Mouse (Mus musculus) adrenal gland, postnatal 4 days (tissue): ENCODE measurements around the gene Il12a. TPM values are rescaled to one million over a fixed set of nuclear protein-coding genes. Genes with fewer than 3 reads are reported as not detected.
"Not testable (repeated sequence)": the region's sequence is repeated elsewhere in the genome, so short reads cannot be mapped to it uniquely, and the experiment has no call there.

Source experiments
- DNase-seq, 2 experiments: peaks; one replicate each; pipeline ENCODE4 v3.0.0; 2021 to 2022; ENCODE audit warnings: low spot score in 2 of 2, mixed read lengths in 2 of 2
- total RNA-seq, 2 experiments: library from RNA; stranded (reverse); gene quantifications; 2 replicates each; pipeline ENCODE4 v1.2.3; 2021

Il12a gene
- total RNA-seq, 2 experiments from 2014 or later: 0.45 to 0.48 TPM

DNA sequence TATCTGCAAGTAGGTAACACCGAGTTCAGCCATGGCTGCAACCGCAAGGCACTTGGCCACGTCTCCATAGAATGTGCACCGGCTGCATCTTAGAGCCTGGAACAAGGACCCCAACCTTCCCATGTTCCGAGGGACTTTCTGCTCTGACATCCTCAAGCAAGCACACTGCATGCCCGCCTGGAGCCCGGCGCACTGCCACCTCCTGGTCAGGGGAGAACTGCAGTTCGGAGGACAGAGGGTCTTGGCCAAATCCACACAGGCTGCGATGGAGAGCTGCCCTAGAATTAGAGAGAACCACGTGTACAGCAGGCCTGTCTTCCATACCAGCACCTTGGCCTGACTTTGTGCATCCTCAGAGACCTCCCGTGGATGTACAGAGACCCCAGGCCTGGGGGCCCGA lies 29.8 kb downstream of the Il12a start:
- no peak for DNase-seq

DNA sequence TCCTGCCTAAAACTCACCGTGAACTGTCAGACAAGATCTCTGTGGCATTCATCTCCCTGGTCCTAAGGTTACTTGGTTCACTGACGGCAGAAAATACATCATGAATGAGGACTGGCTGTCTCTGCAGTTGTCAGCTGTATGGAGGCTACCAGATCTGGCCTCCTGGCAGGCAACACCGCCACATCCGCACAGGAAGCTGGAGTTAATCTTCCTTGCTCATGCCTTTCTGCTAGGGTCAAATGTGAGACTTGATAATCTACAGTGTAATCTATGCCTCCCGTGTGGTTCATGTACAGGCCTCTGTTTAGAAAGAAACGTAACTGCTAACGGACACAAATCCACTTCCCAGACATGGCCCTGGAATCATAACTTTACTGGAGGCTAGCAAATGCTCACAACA lies 51.5 kb downstream of the Il12a start:
- no peak for DNase-seq

DNA sequence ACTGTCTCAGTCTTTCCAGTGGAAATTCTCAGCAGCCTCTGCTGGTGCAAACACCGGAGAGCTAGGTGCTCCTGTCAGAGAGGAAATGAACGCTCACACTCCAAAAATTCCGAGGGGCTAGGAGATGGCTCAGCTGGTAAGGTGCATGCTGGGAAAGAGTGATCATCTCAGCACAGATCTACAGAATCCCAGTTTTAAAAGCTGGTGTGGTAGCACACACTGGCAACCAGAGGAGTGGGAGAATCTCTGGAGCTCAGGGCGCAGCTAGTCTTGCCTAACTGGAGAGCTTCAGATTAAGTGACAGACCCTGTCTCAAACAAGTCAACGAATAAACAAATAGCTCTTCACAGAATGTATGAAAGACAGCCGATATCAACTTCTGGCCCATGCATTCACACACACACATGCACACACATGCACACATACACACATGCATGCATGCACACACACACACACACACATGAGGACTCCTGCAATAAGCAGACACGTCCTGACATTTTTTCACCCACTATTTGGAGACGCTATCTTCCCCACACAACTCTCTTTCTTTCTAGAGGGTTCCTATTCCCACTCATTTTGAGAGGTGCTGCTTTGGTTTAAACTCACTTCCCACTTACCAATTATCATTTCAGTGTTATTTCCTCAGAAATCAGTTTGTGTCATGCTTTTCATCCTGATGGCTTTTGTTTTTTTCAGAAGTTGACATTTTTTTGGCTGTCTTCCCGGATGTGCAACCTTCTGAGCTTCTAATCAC lies 52.5 kb downstream of the Il12a start:
- DNase-seq: no peak

DNA sequence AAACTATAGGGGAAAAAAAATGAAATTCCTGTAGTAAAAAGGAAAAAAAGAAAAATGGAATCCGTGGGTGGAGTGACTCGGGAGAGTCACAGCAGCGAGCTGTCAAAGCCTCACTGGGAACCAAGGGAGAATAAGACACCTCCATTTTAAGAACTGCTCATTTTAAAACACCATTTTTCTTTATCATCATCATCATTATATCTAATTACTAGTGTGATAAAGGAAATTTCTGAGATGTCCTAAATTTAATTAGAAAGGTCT lies 53.0 kb downstream of the Il12a start:
- no peak for DNase-seq

DNA sequence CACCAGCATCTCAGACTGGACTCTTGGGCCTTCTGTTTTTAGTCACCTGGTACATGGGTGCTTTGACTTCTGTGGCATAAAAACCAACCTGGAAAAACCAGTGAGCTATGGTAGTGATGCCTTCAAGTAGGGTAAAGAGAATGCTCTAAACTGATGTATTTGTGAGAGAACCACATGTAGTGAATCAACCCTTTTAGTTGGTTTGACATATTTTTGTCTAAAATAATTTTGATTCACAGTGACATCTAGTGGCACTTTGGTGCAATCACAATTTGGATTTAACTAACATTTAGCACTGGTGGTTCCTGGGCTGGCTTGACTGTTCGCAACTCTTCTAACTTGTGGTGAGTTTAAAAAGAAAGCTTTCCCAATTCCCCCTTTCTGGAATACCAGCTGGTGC lies 53.7 kb downstream of the Il12a start:
- DNase-seq: no peak

DNA sequence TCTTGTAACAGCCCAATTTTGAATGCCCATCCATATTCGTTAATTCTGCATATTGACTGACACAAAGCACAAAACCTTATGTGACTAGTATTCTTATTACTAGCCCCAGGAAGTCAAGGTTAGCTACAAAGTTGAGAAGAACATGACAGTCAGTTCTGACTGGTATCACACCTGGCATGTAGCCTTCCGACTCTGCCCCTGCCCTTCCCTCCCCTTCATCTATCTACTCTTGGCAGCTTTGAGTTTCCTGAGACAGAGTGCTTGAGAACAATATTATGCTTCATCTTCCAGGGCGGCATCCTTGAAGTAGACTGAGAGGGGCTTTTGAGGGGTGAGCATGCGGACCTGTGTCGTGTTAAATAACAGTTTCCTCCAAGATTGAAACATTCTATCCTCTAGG lies 54.6 kb downstream of the Il12a start:
- no peak for DNase-seq

DNA sequence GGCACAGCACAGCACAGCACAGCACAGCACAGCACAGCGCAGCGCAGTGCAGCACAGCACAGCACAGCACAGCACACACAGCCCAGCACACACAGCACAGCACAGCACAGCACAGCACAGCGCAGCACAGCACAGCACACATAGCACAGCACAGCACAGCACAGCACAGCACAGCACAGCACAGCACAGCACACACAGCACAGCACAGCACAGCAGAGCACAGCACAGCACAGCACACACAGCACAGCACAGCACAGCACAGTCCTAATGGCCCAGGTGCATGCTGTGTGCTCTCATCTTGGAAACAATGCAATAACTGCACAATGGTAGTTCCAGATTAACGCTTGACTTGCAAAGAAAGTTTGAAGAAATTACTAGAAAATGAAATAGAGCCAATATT lies 55.8 kb downstream of the Il12a start:
- not testable (repeated sequence) for DNase-seq

Other genes starting within 250 kb of the Il12a start
- 1 to 10 TPM in 1 of 2 experiments, under 1 TPM in 1; 0.40 to 1.1 TPM for gene 1110032F04Rik, start 178.9 kb downstream of the Il12a start, total RNA-seq